Mouse (Mus musculus) embryonic fibroblast, embryonic 13.5 days (primary cell): ENCODE results near the gene Prkch. TPM values are rescaled to one million over a fixed set of nuclear protein-coding genes. Genes with fewer than 3 reads are reported as not detected.

Experiments
- H3K27ac ChIP-seq: 2 replicates; pipeline ENCODE4 v1.5.1; 2012; ENCODE audit warnings: low read length, control low read depth, inconsistent platforms; ENCODE audit not compliant: insufficient read depth
- H3K4me1 ChIP-seq: 2 replicates; pipeline ENCODE4 v1.6.1; 2011; ENCODE audit warnings: low read length; ENCODE audit not compliant: control insufficient read depth, insufficient read depth
- H3K4me3 ChIP-seq: 2 replicates; pipeline ENCODE4 v1.5.1; 2011; ENCODE audit warnings: mild to moderate bottlenecking, control low read depth, low read length; ENCODE audit not compliant: insufficient read depth
- CTCF ChIP-seq: IDR thresholded peaks from 2 replicates; pipeline ENCODE4 v1.5.1; 2011; ENCODE audit warnings: mild to moderate bottlenecking, control low read depth, low read length, moderate library complexity, borderline replicate concordance; ENCODE audit not compliant: insufficient read depth
- POLR2A ChIP-seq: IDR thresholded peaks from 2 replicates; pipeline ENCODE4 v1.6.1; 2011; ENCODE audit warnings: low read depth, mild to moderate bottlenecking, control low read depth, low read length, moderate library complexity
- polyA plus RNA-seq: library from polyadenylated mRNA; stranded (reverse); fragments of >200 nt; gene quantifications from 2 replicates; pipeline ENCODE4 v1.2.4, GENCODE M21; 2011; ENCODE audit warnings: low read depth; ENCODE audit not compliant: missing spikeins, insufficient read length

Prkch gene
- polyA plus RNA-seq, 1 experiment, result 1.3 TPM

DNA sequence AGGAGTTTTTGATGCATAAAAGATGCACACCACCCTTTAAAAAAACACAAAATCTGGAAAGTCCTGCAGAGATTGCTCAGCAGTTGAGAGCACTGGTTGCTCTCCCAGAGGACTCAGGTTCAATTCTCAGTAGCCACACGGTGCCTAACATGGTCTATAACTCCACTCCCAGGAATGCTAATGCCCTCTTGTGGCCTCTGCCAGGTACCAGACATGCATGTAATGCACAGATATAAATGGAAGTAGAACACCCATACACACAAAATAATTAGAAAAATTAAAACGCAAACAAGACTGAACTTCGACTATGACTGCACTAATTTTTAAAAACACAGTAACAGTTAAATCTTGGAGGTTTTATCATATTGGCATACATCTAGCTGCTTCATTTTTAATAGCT, 119.8 kb downstream of the Prkch start:
- Histone ChIP-seq H3K4me3 (no peak overlapping the region), H3K4me1 (no peaks in the 10 kb centered on the region), H3K27ac (no peak overlapping the region)
- TF ChIP-seq POLR2A (no peak), CTCF (no peak)

DNA sequence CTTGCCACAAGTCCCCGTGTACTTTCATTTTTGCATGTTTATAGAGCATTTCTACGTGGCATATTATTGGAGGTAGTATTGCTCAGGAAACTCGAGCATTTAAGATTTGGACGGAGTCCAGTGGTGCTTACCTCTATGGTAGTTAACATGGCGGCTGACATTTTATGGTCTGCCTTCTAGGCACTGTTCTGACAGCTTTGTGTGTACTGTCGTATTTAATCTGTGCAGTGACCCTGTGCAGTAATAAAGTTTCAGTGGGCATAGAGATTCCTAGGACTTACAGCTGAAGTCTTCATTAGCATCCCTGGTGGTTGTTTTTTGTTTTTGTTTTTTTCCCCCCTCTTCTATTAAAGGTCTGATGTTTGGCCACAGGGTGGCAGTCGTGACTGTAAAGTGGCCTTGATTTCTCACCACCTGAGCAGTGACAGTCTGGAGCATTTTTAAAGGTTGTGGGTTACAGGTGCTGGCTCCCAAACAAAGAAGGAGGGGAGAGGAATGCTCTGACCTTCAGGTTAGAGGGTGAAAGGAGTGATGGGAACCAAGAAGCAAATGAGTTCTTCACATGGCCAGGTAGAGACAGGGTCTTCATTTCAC, 120.6 kb downstream of the Prkch start:
- Histone ChIP-seq H3K27ac (no peak overlapping the region), H3K4me3 (no peak overlapping the region), H3K4me1 (no peaks in the 10 kb centered on the region)
- 0 out of 2 replicates have a peak, but pooled peaks have one; percentile 27 for TF ChIP-seq CTCF
- no peak for TF ChIP-seq POLR2A

DNA sequence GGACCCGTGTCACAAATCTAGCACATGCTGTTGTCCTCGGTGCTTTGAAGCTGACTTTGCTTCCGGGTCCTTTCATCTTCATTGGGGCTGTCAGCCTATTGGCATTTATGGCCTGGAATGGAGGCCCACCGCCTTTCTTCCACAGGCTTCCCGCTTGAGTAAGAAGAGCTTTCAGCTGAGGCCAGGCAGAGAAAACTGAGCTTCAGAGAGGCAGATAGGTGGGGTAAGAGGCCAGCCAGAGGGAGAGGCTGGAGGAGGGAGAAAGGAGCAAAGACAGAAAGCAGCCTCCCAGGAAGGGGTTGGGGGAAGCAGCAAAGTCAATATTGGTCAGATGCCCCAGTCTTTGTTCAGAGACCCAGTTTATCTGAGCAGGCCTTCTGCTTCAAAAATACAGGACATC, 123.9 kb downstream of the Prkch start:
- no peak for TF ChIP-seq POLR2A
- no peak for TF ChIP-seq CTCF
- Histone ChIP-seq H3K4me1 (no peaks in the 10 kb centered on the region), H3K27ac (no peak overlapping the region), H3K4me3 (no peak overlapping the region)

DNA sequence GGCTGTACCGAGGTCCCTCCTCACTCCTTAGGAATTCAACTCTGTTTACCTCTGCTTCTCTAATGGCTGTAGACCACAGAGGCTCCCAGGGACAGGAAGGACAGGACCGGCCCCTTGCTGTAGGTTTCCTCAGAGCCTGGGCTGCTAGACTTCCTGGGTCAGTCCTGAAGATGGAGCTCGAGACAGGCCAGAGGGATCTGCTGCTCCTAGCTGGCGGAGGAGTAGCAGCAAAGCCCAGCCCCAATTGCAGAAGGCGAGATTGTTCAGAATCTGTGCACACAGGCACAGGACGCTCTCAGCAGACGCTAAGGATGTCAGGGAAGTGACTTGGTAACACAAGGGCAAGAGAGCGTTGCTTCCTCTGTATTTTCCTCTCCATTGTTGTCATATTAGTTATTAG, 124.3 kb downstream of the Prkch start:
- peak; percentile 91 for TF ChIP-seq CTCF
- peak; percentile 54 for TF ChIP-seq POLR2A
- Histone ChIP-seq H3K4me3 (no peak overlapping the region), H3K27ac (no peak overlapping the region), H3K4me1 (no peaks in the 10 kb centered on the region)

DNA sequence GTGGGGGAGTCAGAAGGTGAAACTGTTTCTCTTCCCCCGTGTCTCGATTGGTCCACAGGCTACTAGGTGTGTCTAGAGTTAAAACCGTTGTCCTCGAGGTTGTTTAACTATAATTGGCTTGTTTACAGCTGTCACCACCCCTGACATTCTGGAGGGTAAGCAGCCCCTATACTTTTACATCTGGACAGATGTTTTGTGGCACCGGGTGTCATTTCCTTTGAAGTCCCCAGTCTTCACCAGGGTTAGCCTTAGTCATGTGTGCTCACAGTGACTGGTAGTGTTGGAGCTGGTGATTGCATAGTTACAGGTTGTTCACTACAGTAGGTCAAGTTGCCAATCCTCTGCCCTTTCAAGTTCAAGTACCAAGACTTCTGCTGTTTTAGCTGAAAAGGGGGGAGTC, 126.2 kb downstream of the Prkch start:
- Histone ChIP-seq H3K4me1 (no peaks in the 10 kb centered on the region), H3K27ac (no peak overlapping the region), H3K4me3 (no peak overlapping the region)
- TF ChIP-seq CTCF (no peak), POLR2A (no peak)

DNA sequence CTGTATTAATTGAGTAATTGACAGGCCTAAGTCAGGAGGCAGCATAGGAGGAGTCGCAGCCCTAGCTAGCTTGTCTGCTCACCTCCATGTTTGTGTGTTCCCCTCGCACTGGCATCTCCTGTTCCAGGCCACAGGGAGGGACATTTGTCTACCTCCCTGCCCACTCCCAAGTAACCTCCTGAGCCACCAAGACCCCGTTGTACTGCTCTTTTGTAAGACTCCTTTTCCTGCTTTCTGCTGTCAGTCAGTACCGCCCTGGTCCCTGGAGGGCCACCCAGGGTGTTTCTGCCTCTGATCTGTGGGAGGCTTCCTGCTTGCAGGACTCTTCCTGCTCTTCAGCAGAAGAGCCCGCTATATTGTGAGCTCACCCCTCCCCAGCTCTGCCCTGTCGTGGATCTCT, 127.5 kb downstream of the Prkch start:
- H3K4me3 ChIP-seq, result no peak overlapping the region
- TF ChIP-seq POLR2A (no peak), CTCF (no peak)
- H3K4me1 ChIP-seq, result no peaks in the 10 kb centered on the region
- no peak overlapping the region for H3K27ac ChIP-seq

DNA sequence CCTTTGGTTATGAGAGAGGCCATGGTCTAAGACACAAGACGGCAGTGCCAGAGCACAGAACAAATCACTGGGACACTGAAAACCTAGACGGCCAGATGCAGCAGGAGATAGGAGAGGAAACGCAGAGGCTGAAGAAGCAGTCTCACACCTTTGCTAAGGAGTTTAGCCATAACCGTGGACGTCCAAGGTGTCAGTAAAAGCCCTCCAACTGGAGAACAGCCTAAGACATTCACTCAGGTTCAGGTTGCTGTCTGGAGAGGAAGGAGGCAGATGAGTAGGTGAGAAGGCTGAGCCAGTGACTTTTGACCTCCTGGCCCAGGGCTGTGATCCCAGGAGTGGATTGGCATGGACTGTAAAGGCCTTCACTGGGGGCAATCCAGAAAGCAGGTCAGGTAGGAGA, 130.0 kb downstream of the Prkch start:
- H3K27ac ChIP-seq, result no peak overlapping the region
- H3K4me3 ChIP-seq, result no peak overlapping the region
- TF ChIP-seq POLR2A (no peak), CTCF (no peak)
- H3K4me1 ChIP-seq, result no peaks in the 10 kb centered on the region

DNA sequence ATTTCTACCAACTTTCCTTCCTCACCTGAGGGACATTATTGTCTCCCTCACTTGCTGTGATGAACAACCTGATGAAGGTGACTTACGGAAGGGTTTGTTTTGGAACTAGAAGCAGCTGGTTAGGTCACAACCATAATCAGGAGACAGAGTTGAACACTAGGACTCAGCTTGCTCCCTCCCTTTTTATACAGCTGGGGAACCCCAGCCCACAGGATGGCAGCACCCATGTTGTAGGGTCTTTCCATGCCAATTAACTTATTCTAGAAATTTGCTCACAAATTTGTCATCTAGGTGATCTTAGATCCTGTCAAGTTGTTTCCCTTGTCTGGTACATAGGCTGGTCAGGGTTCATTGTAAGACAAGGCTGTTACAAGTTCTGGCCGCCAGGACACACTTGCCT, 130.7 kb downstream of the Prkch start:
- TF ChIP-seq POLR2A (no peak), CTCF (no peak)
- Histone ChIP-seq H3K4me3 (no peak overlapping the region), H3K27ac (no peak overlapping the region), H3K4me1 (no peaks in the 10 kb centered on the region)

DNA sequence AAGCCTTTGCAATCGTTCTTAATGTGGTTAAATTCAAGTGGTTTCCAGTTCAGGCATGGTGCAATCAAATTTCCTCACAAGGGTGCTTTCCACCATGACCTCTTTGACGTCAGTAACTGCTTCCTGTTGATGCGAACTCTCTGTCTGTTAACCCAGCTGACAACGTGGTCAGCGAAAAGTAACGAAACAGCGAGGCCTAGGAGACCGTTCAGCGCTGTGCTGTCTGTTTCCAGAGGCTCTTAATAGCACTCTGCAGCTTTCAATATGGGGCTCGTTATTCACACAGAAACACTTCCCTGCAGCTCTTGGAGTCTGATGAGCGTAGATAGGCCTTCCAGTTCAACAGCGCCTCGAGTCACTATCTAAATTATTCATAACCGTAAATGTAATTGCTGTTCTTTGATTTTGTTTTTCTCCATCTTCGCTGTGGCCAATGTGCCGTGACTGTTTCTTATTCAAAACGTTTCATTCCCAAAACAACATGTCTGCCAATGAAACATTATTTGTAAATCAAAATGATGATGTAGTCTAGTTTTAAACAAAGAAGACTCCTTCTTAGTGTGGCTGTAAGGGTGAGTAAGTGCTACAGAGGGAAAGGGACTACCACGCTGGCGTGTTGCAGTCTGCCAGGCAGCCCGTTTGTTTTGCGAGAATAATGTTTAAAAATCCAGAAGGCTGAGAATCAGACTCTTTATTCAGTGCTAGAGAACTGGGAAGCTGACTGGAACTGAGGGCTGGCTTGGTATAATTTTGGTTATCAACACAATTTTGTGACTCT, 131.5 kb downstream of the Prkch start:
- no peak overlapping the region for H3K4me3 ChIP-seq
- TF ChIP-seq POLR2A (no peak), CTCF (no peak)
- H3K4me1 ChIP-seq, result no peaks in the 10 kb centered on the region
- no peak overlapping the region for H3K27ac ChIP-seq

DNA sequence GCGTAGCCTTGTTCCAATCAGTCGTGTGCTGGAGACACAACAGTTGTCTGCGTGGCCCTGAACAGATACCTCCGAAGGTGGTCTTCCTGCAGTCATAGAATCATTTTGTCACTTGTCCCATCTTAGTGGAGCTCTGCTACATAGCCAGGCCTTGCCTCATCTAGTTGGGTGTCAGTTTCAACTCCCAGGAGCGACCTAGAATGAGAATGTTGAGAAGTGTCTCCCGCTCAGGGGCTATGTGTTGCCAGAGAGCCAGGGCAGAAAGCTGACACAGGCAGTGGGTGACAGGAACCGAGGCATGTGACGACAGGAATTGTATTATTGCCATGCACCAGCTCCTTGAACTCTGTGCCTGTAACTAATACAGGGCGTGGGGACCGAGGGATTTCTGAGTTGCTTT, 133.4 kb downstream of the Prkch start:
- TF ChIP-seq POLR2A (no peak), CTCF (no peak)
- no peak overlapping the region for H3K27ac ChIP-seq
- no peak overlapping the region for H3K4me3 ChIP-seq
- H3K4me1 ChIP-seq, result no peaks in the 10 kb centered on the region
